Mouse (Mus musculus): ENCODE measurements around the gene Efnb3.

Gene Efnb3

GRCm38 (mm10) chr11:69510796-69511496, 49.1 kb downstream of the Efnb3 start:
- no peak for DNase-seq (ENCODE audit: low spot score in 2 of 2)

Measured in right cerebral cortex, adult 2 months (tissue).